ENCODE assay signal across 24 mouse cellular contexts in the genomic region with DNA sequence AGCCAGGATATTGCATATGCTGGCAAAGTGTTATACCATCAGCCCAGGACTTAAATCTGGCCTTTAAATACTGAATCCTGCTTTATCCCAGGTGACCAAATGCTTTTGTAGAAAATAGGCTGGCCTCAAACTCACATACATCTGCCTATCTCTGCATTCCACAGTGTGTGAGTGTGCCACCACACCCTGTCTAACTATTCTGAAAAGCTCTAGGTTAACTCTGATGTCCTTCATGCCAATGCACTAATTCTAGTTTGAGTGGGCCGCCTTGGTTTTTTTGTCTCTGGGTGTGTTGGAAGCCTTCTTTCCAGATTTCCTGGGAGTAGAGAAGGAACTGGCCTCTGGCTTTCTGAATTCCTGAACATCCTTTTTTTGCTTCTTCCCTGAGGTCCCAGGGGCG. TPM values are rescaled to one million over a fixed set of nuclear protein-coding genes. Genes with fewer than 3 reads are reported as not detected.
DNase-seq lines count a peak whose midpoint lies in the region; ATAC-seq and TF ChIP-seq lines count a peak whose summit lies in the region.
"Had no signal": no experiment of that assay in that cellular context is flagged by ENCODE, and none has a peak within 500 bp of the region (broad histone marks: within the 10 kb centered on the region; RNA-seq: fewer than 3 reads in every experiment).

No protein-coding gene starts in this region.

- H3K9me3 ChIP-seq in lung, postnatal 0 days (ENCODE audit: low read length) = no peaks in the 10 kb centered on the region
- H3K9me3 ChIP-seq: embryonic facial prominence, embryonic 10.5 days; embryonic facial prominence, embryonic 12.5 days; forebrain, embryonic 10.5 days; forebrain, embryonic 12.5 days; G1E had no signal

- peak; percentile 16 for DNase-seq in lung, postnatal 0 days (ENCODE audit: low spot score)
- no peak for DNase-seq in lung, adult 2 months
- peak; percentile 38 for DNase-seq in R1 (ENCODE audit: low read depth, low spot score)
- DNase-seq in kidney, adult 2 months = no peak
- DNase-seq in ovary, postnatal 36 days (ENCODE audit: low spot score) = no peak
- DNase-seq: adrenal gland, adult 8-10 months; adrenal gland, postnatal 14 days; adrenal gland, postnatal 36 days; cerebellum, adult 11-12 months; cerebellum, adult 2 months; cerebellum, adult 9-10 months; cerebellum, postnatal 10 days; cerebellum, postnatal 25 days had no signal

- no peak overlapping the region for H3K27ac ChIP-seq in lung, postnatal 0 days (ENCODE audit: low read length)
- H3K27ac ChIP-seq in embryonic fibroblast, embryonic 13.5 days (ENCODE audit: insufficient read depth, low read length) = peak overlapping the region; percentile 32; the same call in 1 of the 2 replicates
- H3K27ac ChIP-seq in kidney, adult 2 months (ENCODE audit: insufficient read depth, low read depth, low read length) = no peak overlapping the region
- H3K27ac ChIP-seq: embryonic facial prominence, embryonic 10.5 days; embryonic facial prominence, embryonic 12.5 days; forebrain, embryonic 10.5 days; forebrain, embryonic 12.5 days had no signal

- no peaks in the 10 kb centered on the region for H3K27me3 ChIP-seq in lung, postnatal 0 days (replicated peaks; ENCODE audit: insufficient read depth, low read length)
- no peaks in the 10 kb centered on the region for H3K27me3 ChIP-seq in kidney, adult 2 months (replicated peaks; ENCODE audit: control insufficient read depth, insufficient read depth, low read length)
- H3K27me3 ChIP-seq: embryonic facial prominence, embryonic 12.5 days; forebrain, embryonic 12.5 days; Patski had no signal

- TF ChIP-seq CTCF in lung, postnatal 0 days (IDR thresholded peaks at IDR 0.05) = no peak
- no peak for TF ChIP-seq CTCF in lung, adult 2 months (IDR thresholded peaks at IDR 0.05; ENCODE audit: insufficient read depth, low read length)
- no peak for TF ChIP-seq CTCF in embryonic fibroblast, embryonic 13.5 days (IDR thresholded peaks at IDR 0.05; ENCODE audit: borderline replicate concordance, insufficient read depth, low read length)
- TF ChIP-seq CTCF in kidney, adult 2 months (conservative IDR thresholded peaks at IDR 0.05; ENCODE audit: insufficient read depth, insufficient read length, low read depth, low read length) = no peak

- peak; percentile 63; the same call in 1 of the 2 replicates for ATAC-seq in lung, postnatal 0 days
- ATAC-seq: activated CD4-positive, CD25-positive, alpha-beta regulatory T cell, adult 4 months; forebrain, embryonic 14.5 days; forebrain, embryonic 16.5 days; Patski had no signal

- 83% methylated on average over 2 of the region's 2 CpGs for WGBS in lung, postnatal 0 days
- 90% methylated on average over 2 of the region's 2 CpGs for WGBS in lung, adult 2 months
- 99% methylated on average over 2 of the region's 2 CpGs for WGBS in kidney, adult 2 months

- peak; percentile 47; the same call in 1 of the 2 replicates for TF ChIP-seq EP300 in lung, postnatal 0 days (IDR thresholded peaks at IDR 0.05)

- no peak for TF ChIP-seq POLR2A in lung, adult 2 months (IDR thresholded peaks at IDR 0.05; ENCODE audit: borderline replicate concordance, extremely low read depth, low read depth, low read length)
- no peak for TF ChIP-seq POLR2A in embryonic fibroblast, embryonic 13.5 days (IDR thresholded peaks at IDR 0.05; ENCODE audit: low read depth, low read length)
- no peak for TF ChIP-seq POLR2A in kidney, adult 2 months (IDR thresholded peaks at IDR 0.05; ENCODE audit: low read depth, low read length)

- H3K9ac ChIP-seq in lung, postnatal 0 days (replicated peaks; ENCODE audit: low read depth) = no peak overlapping the region
- H3K9ac ChIP-seq: embryonic facial prominence, embryonic 12.5 days; forebrain, embryonic 12.5 days had no signal

- H3K4me2 ChIP-seq in lung, postnatal 0 days (replicated peaks; ENCODE audit: low read depth, low read length) = no peak overlapping the region
- H3K4me2 ChIP-seq: embryonic facial prominence, embryonic 12.5 days; forebrain, embryonic 12.5 days had no signal

- H3K36me3 ChIP-seq in lung, postnatal 0 days (ENCODE audit: insufficient read depth, low read length) = peaks cover 25% of the 10 kb centered on the region; the same call in 1 of the 2 replicates
- H3K36me3 ChIP-seq in kidney, adult 2 months (ENCODE audit: control insufficient read depth, insufficient read depth, low read length) = peaks cover 16% of the 10 kb centered on the region

- H3K4me3 ChIP-seq in lung, postnatal 0 days (ENCODE audit: low read depth, low read length) = no peak overlapping the region
- no peak overlapping the region for H3K4me3 ChIP-seq in lung, adult 2 months (replicated peaks; ENCODE audit: extremely low read depth, low read depth, low read length)
- H3K4me3 ChIP-seq in embryonic fibroblast, embryonic 13.5 days (ENCODE audit: insufficient read depth, low read length) = no peak overlapping the region
- H3K4me3 ChIP-seq in kidney, adult 2 months (ENCODE audit: insufficient read depth, low read depth, low read length) = no peak overlapping the region
- H3K4me3 ChIP-seq: embryonic facial prominence, embryonic 10.5 days; embryonic facial prominence, embryonic 12.5 days; erythroblast, embryonic 14.5 days; forebrain, embryonic 10.5 days; forebrain, embryonic 12.5 days had no signal

- H3K4me1 ChIP-seq in lung, postnatal 0 days (ENCODE audit: insufficient read depth, low read depth, low read length) = no peaks in the 10 kb centered on the region
- H3K4me1 ChIP-seq in lung, adult 2 months (ENCODE audit: control insufficient read depth, insufficient read depth, low read length) = no peaks in the 10 kb centered on the region
- H3K4me1 ChIP-seq in embryonic fibroblast, embryonic 13.5 days (ENCODE audit: control insufficient read depth, insufficient read depth, low read length) = peaks cover 10% of the 10 kb centered on the region
- no peaks in the 10 kb centered on the region for H3K4me1 ChIP-seq in kidney, adult 2 months (ENCODE audit: control insufficient read depth, insufficient read depth, low read length)
- H3K4me1 ChIP-seq: forebrain, embryonic 10.5 days; forebrain, embryonic 12.5 days had no signal

RNA-seq across cellular contexts. Expression of gene Rsl1d1, which starts 9.9 kb away (rescaled TPM):
- 64.3 and 70.1 TPM in 2 replicates for polyA plus RNA-seq in lung, postnatal 0 days (2015; fragmentation: Nextera tagmentation; extraction: Ambion mirVana)
- polyA plus RNA-seq in lung, adult 2 months (2012; rRNA removed) = 3.7 and 6.0 TPM in 2 replicates
- 190 and 238 TPM in 2 replicates for polyA plus RNA-seq in embryonic fibroblast, embryonic 13.5 days (2011; ENCODE audit: insufficient read length, low read depth, missing spikeins)
- 6.1 and 9.5 TPM in 2 replicates for polyA plus RNA-seq in kidney, adult 2 months (2012; rRNA removed)

RNA-seq across cellular contexts. Expression of gene Zc3h7a, which starts 17.0 kb away (rescaled TPM):
- 52.4 and 58.3 TPM in 2 replicates for polyA plus RNA-seq in lung, postnatal 0 days (2015; fragmentation: Nextera tagmentation; extraction: Ambion mirVana)
- 44.1 and 73.2 TPM in 2 replicates for polyA plus RNA-seq in lung, adult 2 months (2012; rRNA removed)
- polyA plus RNA-seq in embryonic fibroblast, embryonic 13.5 days (2011; ENCODE audit: insufficient read length, low read depth, missing spikeins) = 147 and 159 TPM in 2 replicates
- 29.5 and 32.9 TPM in 2 replicates for polyA plus RNA-seq in kidney, adult 2 months (2012; rRNA removed)

RNA-seq across cellular contexts. Expression of gene Txndc11, which starts 58.8 kb away (rescaled TPM):
- 27.5 and 29.2 TPM in 2 replicates for polyA plus RNA-seq in lung, postnatal 0 days (2015; fragmentation: Nextera tagmentation; extraction: Ambion mirVana)
- 23.2 and 25.6 TPM in 2 replicates for polyA plus RNA-seq in lung, adult 2 months (2012; rRNA removed)
- 26.6 and 27.1 TPM in 2 replicates for polyA plus RNA-seq in embryonic fibroblast, embryonic 13.5 days (2011; ENCODE audit: insufficient read length, low read depth, missing spikeins)
- 26.7 and 28.2 TPM in 2 replicates for polyA plus RNA-seq in kidney, adult 2 months (2012; rRNA removed)

Comparison
In these comparisons a context has a peak if more than half of its experiments do, and no peak if none do; other contexts are left out.
1. DNase-seq: peak in lung, postnatal 0 days (single experiment) and R1 (single experiment); none in lung, adult 2 months (single experiment), kidney, adult 2 months (single experiment) and ovary, postnatal 36 days (single experiment).